Mouse (Mus musculus): Measurements from ENCODE around the gene Prl7d1.
"Not testable (repeated sequence)": the region's sequence is repeated elsewhere in the genome, so short reads cannot be mapped to it uniquely, and the experiment has no call there.

Prl7d1 gene

DNA sequence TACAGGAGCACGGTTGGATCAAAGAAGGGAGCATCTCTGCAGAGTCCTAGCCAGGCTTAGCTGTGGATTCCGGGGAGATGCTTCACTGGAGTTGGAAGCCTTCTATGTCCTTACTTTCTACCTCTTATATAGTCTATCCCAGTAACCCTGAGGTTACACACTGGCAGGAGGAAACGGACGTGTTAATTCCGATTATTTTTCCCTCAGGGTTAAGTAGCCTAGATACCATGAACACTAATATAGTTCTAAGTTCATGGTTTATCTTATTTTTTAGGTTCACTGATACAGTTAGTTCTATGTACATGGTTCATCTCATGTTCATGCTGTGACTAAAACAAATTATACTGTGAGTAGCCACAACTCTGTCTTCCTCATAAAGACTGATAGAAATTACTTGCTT, at the start of gene Prl7d1:
Prl7d1 (minus strand) TSS at position 101 of the 400 bp plus-strand sequence.
- DNase-seq: no peak

DNA sequence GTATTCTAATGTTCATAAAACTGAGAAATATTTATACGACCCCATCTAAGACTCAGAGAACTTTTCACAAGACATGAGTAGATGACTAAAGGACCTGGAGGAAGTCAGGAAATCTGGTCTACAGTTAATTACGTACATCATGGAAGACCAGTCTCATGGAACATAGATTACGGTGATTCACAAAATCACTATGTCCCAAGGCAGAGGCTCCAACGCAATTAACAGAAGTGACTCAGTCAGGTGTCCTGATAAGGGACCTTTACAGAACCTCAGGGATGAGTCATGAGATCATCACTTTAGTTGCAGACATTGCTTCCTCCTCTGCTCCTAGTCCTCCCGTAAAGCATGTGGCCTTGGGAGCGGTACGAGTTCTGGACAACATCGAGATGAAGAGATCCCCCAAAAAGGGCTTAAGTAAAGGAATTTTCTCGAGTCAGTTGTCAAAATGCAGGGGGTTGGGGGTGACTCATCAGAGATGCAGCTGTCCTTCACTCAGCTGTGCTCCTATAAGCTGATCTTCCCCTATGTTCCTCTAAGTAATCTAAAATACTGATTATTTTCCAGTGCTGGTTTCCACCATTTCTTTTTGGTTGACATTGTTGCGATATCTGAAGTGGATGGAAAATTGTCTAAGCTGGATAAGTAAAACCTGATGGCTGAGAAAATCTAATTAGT, 18.1 kb upstream of the Prl7d1 start:
- no peak for DNase-seq

DNA sequence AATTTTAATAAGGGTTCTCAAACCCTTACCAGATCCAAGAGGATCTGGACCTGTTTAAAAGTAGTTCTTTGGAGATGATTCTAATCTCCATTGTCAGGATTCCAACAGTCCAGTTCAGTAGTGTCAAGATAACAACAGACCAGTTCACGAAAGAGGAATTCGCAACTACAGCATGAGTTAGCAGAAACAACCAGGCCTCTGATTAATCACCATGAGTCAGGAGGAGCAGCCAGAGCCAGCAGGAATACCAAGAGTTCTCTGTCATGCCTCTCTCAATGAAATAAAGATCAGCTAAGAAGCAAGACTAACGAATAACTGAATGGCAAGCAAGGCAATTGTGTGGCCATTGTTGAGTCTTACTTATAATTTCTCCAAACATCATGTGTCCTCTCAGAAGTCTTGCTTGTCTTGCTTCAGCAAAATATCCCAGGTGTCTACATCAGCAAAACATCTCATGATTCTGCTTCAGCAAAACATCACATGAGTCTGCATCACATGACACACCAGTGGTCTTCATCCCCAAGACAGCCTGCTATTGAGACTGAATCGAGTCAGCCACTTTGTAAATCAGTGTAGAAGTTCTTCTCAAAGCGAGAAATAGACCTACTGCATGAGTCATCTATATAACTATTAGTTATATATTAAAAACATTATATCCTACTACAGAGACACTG, 13.9 kb upstream of the Prl7d1 start:
- not testable (repeated sequence) for DNase-seq

DNA sequence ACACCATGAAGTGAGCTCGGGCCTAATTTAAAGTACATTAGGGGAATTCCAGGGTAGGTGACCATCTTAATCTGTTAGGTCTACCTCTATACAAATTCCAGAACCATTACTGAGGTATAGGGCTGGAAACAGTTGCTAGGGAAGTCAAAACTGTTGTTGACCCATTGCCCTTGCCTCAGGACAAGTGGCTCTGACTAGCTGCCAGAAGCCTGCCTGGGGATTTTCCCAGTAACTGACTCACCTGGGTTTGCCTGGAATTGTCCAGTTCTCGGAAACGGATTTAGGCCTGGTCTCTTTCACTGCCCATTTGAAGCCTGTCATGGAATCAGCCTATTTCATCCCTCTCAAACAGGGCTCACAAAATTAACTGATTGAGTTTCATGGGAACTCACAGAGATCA, 8.5 kb upstream of the Prl7d1 start:
- DNase-seq: not testable (repeated sequence)

DNA sequence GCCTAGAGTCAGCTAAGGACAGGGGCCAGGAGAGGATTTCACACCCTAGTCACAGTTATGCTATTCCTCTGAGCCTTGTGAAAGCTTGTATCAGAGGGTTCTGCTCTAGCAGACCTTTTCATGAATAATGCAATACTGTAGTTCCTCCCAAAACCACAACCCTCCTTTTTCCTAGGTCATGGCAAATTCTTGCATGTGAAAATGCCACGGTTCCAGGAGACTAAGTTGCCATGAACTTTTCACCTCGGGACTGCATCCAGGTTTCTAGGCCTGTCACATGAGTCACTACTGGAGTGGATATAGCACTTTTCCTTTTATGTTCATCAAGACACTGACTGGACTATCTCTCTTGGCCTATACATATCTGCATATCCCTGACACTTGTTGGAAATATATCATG, 10.0 kb downstream of the Prl7d1 start:
- no peak for DNase-seq

DNA sequence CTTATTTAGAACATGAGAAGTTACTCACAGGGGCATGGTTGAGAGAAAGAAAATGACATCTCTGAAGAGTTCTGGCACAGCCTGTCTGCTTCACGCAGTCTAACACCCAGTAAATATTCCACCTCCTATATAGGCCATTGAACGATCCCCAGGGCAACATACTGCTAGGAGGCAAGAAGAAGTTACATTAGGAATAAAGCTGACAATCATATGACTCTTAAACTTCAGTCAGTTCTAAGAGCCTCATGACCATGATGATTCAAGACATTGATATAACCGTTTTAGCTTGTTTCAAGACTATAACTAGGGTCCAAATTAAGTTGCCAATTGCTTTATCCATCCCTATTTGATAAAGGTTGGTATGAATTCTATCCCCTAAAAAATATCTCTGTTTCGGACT, 48.6 kb downstream of the Prl7d1 start, which contains the start of gene Prl7a2:
Prl7a2 (minus strand) TSS at position 101 of the 400 bp plus-strand sequence.
- DNase-seq: no peak

DNA sequence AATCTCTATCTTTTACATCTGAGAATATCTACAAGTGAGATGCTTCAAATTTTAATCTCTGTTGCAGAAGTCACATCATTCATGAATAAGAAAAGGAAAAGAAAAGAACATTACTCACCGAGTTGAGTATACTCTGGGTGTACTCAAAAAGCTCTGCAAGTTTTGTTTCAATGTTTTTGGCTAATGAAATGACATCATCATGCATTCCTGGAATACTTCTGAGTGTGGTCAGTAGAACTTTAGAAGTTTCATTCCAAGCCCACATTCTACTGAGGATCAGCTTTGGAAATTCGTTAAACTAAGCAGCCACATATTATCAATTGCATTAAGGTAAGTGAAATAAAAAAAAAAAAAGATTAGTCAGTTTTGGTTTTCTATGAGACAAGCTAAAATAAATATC, 55.8 kb downstream of the Prl7d1 start:
- DNase-seq: no peak
